Comparison of ENCODE assay signal across 8 mouse cellular contexts in the genomic region with DNA sequence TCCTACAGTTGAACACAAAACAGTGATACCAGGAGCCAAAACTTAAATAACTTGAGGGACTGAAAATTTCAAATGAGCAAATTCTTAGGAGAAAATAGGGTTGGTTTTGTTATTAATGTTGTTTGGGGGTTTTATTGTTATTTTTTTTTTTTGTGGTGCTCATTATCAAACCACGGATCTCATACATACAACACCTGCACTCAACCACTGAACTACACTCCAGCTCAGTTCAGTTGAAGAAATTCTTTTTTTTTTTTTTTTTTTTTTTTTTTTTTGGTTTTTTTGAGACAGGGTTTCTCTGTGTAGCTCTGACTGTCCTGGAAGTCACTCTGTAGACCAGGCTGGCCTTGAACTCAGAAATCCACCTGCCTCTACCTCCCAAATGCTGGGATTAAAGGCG. TPM values are rescaled to one million over a fixed set of nuclear protein-coding genes. Genes with fewer than 3 reads are reported as not detected.
DNase-seq lines count a peak whose midpoint lies in the region; ATAC-seq and TF ChIP-seq lines count a peak whose summit lies in the region.
"Not testable (repeated sequence)": the region's sequence is repeated elsewhere in the genome, so short reads cannot be mapped to it uniquely, and the experiment has no call there.

No protein-coding gene starts in this region.

- H3K4me2 ChIP-seq in CH12.LX (ENCODE audit: insufficient read depth, low read depth, poor library complexity, severe bottlenecking), result not testable (repeated sequence)
- peak overlapping the region; percentile 58 for H3K4me2 ChIP-seq in liver, embryonic 12.5 days
- peak overlapping the region; percentile 61 for H3K4me2 ChIP-seq in liver, embryonic 15.5 days
- H3K4me2 ChIP-seq in liver, postnatal 0 days (ENCODE audit: low read depth, low read length), result 0 out of 2 replicates have a peak overlapping the region, but pooled peaks have one; percentile 63
- peak overlapping the region; percentile 68 for H3K4me2 ChIP-seq in myocyte (ENCODE audit: low read depth)

- H3K4me3 ChIP-seq in CH12.LX (replicated peaks in 1 of 3; ENCODE audit: low read depth in 2 of 3, low read length in 2 of 3, poor library complexity in 1 of 3); liver, embryonic 12.5 days; liver, embryonic 15.5 days (replicated peaks); liver, postnatal 0 days (ENCODE audit: low read depth, low read length): not testable (repeated sequence)
- H3K4me3 ChIP-seq in MEL (ENCODE audit: control insufficient read depth in 1 of 2, insufficient read depth in 1 of 2, low read depth in 2 of 2, low read length in 2 of 2) (peak overlapping the region in 1 of 2 experiments; percentile 86; a peak in 2 of 4 replicates), myocyte (peak overlapping the region; percentile 54)
- H3K4me3 ChIP-seq in erythroblast, embryonic 14.5 days (replicated peaks), result peak overlapping the region; percentile 83

- DNase-seq in CH12.LX (ENCODE audit: extremely low read depth); liver, postnatal 0 days: not testable (repeated sequence)
- DNase-seq in MEL (ENCODE audit: low read depth, low spot score), result peak; percentile 17
- peak; percentile 31 for DNase-seq in induced T-regulatory cell, adult 2 months (ENCODE audit: low read depth)

- not testable (repeated sequence) for H3K4me1 ChIP-seq in CH12.LX (ENCODE audit: control insufficient read depth in 1 of 2, insufficient read depth in 2 of 2); erythroblast, embryonic 14.5 days (ENCODE audit: control insufficient read depth); liver, embryonic 15.5 days (replicated peaks); liver, postnatal 0 days (ENCODE audit: insufficient read depth)
- H3K4me1 ChIP-seq in MEL (ENCODE audit: control insufficient read depth in 1 of 2, insufficient read depth in 2 of 2, low read length in 2 of 2), result peaks cover 6 to 13% of the 10 kb centered on the region in 2 experiments
- H3K4me1 ChIP-seq in liver, embryonic 12.5 days, result peaks cover 10% of the 10 kb centered on the region

- dilution Hi-C loops in CH12.LX (cut with MboI; ENCODE audit: extremely low pct_ligation_motif_present, extremely low pct_unique_long_range_greater_than_20kb, low sequenced_read_pairs), result not testable (repeated sequence)

- H3K36me3 ChIP-seq in CH12.LX (replicated peaks in 1 of 2; ENCODE audit: control insufficient read depth in 1 of 2, insufficient read depth in 1 of 2, low read length in 1 of 2); erythroblast, embryonic 14.5 days (ENCODE audit: control insufficient read depth); liver, embryonic 12.5 days; liver, embryonic 15.5 days (replicated peaks); liver, postnatal 0 days (replicated peaks; ENCODE audit: insufficient read depth, low read length); myocyte (ENCODE audit: control insufficient read depth, insufficient read depth): not testable (repeated sequence)
- H3K36me3 ChIP-seq in MEL (ENCODE audit: control insufficient read depth in 1 of 2, insufficient read depth in 2 of 2, low read length in 2 of 2), result peaks cover 0 to 26% of the 10 kb centered on the region in 2 experiments

- not testable (repeated sequence) for TF ChIP-seq EP300 in CH12.LX (IDR thresholded peaks at IDR 0.05; ENCODE audit: low read length); MEL (IDR thresholded peaks at IDR 0.05; ENCODE audit: low read depth in 1 of 2, low read length in 2 of 2); liver, postnatal 0 days (IDR thresholded peaks at IDR 0.05; ENCODE audit: low read depth)

- not testable (repeated sequence) for ATAC-seq in liver, embryonic 12.5 days; liver, embryonic 15.5 days (ENCODE audit: insufficient read depth); liver, postnatal 0 days

- in situ Hi-C loops in CH12.LX (cut with MboI; ENCODE audit: low pct_ligation_motif_present, low pct_unique_long_range_greater_than_20kb, low sequenced_read_pairs), result loop anchor here (25.0 kb wide), 1 partner anchor 93 kb away; no protein-coding TSS in a partner anchor

- not testable (repeated sequence) for H3K9ac ChIP-seq in CH12.LX (ENCODE audit: insufficient read depth, low read depth); liver, embryonic 12.5 days; liver, embryonic 15.5 days; liver, postnatal 0 days (replicated peaks)
- H3K9ac ChIP-seq in MEL (ENCODE audit: control insufficient read depth, low read depth, low read length, poor library complexity, severe bottlenecking), result peak overlapping the region; percentile 73

- not testable (repeated sequence) for H3ac ChIP-seq in myocyte (ENCODE audit: control insufficient read depth, insufficient read length)

- not testable (repeated sequence) for H3K27ac ChIP-seq in CH12.LX (ENCODE audit: insufficient read depth, low read depth); MEL (ENCODE audit: control insufficient read depth, low read depth, low read length); liver, embryonic 12.5 days
- H3K27ac ChIP-seq in liver, embryonic 15.5 days (replicated peaks), result 0 out of 2 replicates have a peak overlapping the region, but pooled peaks have one; percentile 59
- 0 out of 2 replicates have a peak overlapping the region, but pooled peaks have one; percentile 34 for H3K27ac ChIP-seq in liver, postnatal 0 days (ENCODE audit: low read depth)

- TF ChIP-seq POLR2A in CH12.LX (IDR thresholded peaks at IDR 0.05; ENCODE audit: low read depth, low read length); MEL (IDR thresholded peaks at IDR 0.05; ENCODE audit: control insufficient read depth in 1 of 2, insufficient read depth in 1 of 2, low read depth in 1 of 2, low read length in 2 of 2, poor library complexity in 1 of 2); myocyte (IDR thresholded peaks at IDR 0.05; ENCODE audit: insufficient read length, low read depth): not testable (repeated sequence)

- H3K79me2 ChIP-seq in CH12.LX (replicated peaks; ENCODE audit: control insufficient read depth, extremely low read depth, insufficient read depth, poor library complexity, severe bottlenecking) (peaks cover 23% of the 10 kb centered on the region), MEL (ENCODE audit: control insufficient read depth, insufficient read depth, low read length, poor library complexity) (peaks cover 24% of the 10 kb centered on the region), myocyte (ENCODE audit: control insufficient read depth, insufficient read depth) (peaks cover 19% of the 10 kb centered on the region)

- not testable (repeated sequence) for TF ChIP-seq CTCF in CH12.LX (conservative IDR thresholded peaks at IDR 0.05 in 1 of 2, IDR thresholded peaks at IDR 0.05 in 1 of 2; ENCODE audit: low read depth in 2 of 2, low read length in 2 of 2); MEL (IDR thresholded peaks at IDR 0.05 in 2 of 3, conservative IDR thresholded peaks at IDR 0.05 in 1 of 3; ENCODE audit: control insufficient read depth in 1 of 3, insufficient read depth in 1 of 3, low read depth in 2 of 3, low read length in 3 of 3, poor library complexity in 1 of 3, severe bottlenecking in 1 of 3); liver, postnatal 0 days (IDR thresholded peaks at IDR 0.05; ENCODE audit: low read depth)

- H3K9me3 ChIP-seq in CH12.LX (replicated peaks; ENCODE audit: low read length); MEL (replicated peaks; ENCODE audit: insufficient read depth, low read length); erythroblast, embryonic 14.5 days (ENCODE audit: control insufficient read depth, low read length); liver, embryonic 12.5 days (replicated peaks); liver, embryonic 15.5 days (replicated peaks); liver, postnatal 0 days (ENCODE audit: low read length): not testable (repeated sequence)

- H3K27me3 ChIP-seq in CH12.LX (replicated peaks); MEL (ENCODE audit: control insufficient read depth in 1 of 2, insufficient read depth in 2 of 2, low read length in 2 of 2); erythroblast, embryonic 14.5 days (ENCODE audit: control insufficient read depth); liver, embryonic 12.5 days (replicated peaks); liver, embryonic 15.5 days; liver, postnatal 0 days (ENCODE audit: insufficient read depth, low read length); myocyte (ENCODE audit: control insufficient read depth, insufficient read depth, insufficient read length): not testable (repeated sequence)

- WGBS in liver, embryonic 12.5 days (ENCODE audit: insufficient replicate concordance), result 47% methylated on average over 2 of the region's 2 CpGs
- WGBS in liver, embryonic 15.5 days (ENCODE audit: insufficient replicate concordance), result 38% methylated on average over 2 of the region's 2 CpGs
- 44% methylated on average over 2 of the region's 2 CpGs for WGBS in liver, postnatal 0 days (ENCODE audit: insufficient replicate concordance)

- not testable (repeated sequence) for TF ChIP-seq RAD21 in CH12.LX (IDR thresholded peaks at IDR 0.05; ENCODE audit: low read depth, low read length); MEL (IDR thresholded peaks at IDR 0.05; ENCODE audit: low read depth, low read length)

RNA-seq across cellular contexts. Expression of a gene that starts 1.1 kb away (rescaled TPM):
- total RNA-seq in CH12.LX (2012; rRNA removed) (12.7 and 13.7 TPM in 2 replicates), CH12.LX (2014; rRNA removed) (29.2 and 33.2 TPM in 2 replicates), MEL (2012; rRNA removed) (22.4 and 24.3 TPM in 2 replicates)
- polyA plus RNA-seq in CH12.LX (2012; ENCODE audit: insufficient read length, low read depth) (20.7 and 22.1 TPM in 2 replicates), MEL (2012; ENCODE audit: insufficient read depth in 1 of 2, insufficient read length in 2 of 2, low read depth in 1 of 2, low replicate concordance in 2 of 2, missing spikeins in 1 of 2) (100 to 1,000 TPM in 1 of 2 experiments, 10 to 100 TPM in 1; 28.8 to 115 TPM), myocyte (2012; fragmentation: generic; extraction: Trizol) (1.8 TPM)
- 0.18 and 0.37 TPM in 2 replicates for polyA plus RNA-seq in erythroblast, embryonic 14.5 days (2012)
- 11.1 and 13.0 TPM in 2 replicates for polyA plus RNA-seq in liver, embryonic 12.5 days (2016; fragmentation: Nextera tagmentation; extraction: Ambion mirVana)
- polyA plus RNA-seq in liver, embryonic 15.5 days (2015; fragmentation: Nextera tagmentation; extraction: Ambion mirVana), result 6.5 and 6.9 TPM in 2 replicates
- polyA plus RNA-seq in liver, postnatal 0 days (2015; fragmentation: Nextera tagmentation; extraction: Ambion mirVana), result 7.4 and 7.6 TPM in 2 replicates

RNA-seq across cellular contexts. Expression of a gene that starts 57.9 kb away (rescaled TPM):
- total RNA-seq in CH12.LX (2012; rRNA removed), result 5.9 and 6.2 TPM in 2 replicates
- total RNA-seq in CH12.LX (2014; rRNA removed), result 14.7 and 18.1 TPM in 2 replicates
- 12.3 and 13.4 TPM in 2 replicates for polyA plus RNA-seq in CH12.LX (2012; ENCODE audit: insufficient read length, low read depth)
- 14.8 and 15.6 TPM in 2 replicates for total RNA-seq in MEL (2012; rRNA removed)
- polyA plus RNA-seq in MEL (2012; ENCODE audit: insufficient read depth in 1 of 2, insufficient read length in 2 of 2, low read depth in 1 of 2, low replicate concordance in 2 of 2, missing spikeins in 1 of 2), result 10 to 100 TPM in 1 of 2 experiments, not detected in 1; 19.1 TPM
- polyA plus RNA-seq in erythroblast, embryonic 14.5 days (2012), result 0.44 and 0.61 TPM in 2 replicates
- 18.4 and 19.0 TPM in 2 replicates for polyA plus RNA-seq in liver, embryonic 12.5 days (2016; fragmentation: Nextera tagmentation; extraction: Ambion mirVana)
- 11.8 TPM in 2 replicates for polyA plus RNA-seq in liver, embryonic 15.5 days (2015; fragmentation: Nextera tagmentation; extraction: Ambion mirVana)
- 20.5 and 21.5 TPM in 2 replicates for polyA plus RNA-seq in liver, postnatal 0 days (2015; fragmentation: Nextera tagmentation; extraction: Ambion mirVana)
- polyA plus RNA-seq in myocyte (2012; fragmentation: generic; extraction: Trizol), result 25.6 TPM
